Mouse (Mus musculus) kidney, postnatal 25 days (tissue): ENCODE measurements around the gene Mfge8.

ENCODE experiments used
- DNase-seq, 2 experiments: peaks; one replicate each; pipeline ENCODE4 v3.0.0; 2021; ENCODE audit warnings: mixed read lengths in 2 of 2

The Mfge8 gene

DNA sequence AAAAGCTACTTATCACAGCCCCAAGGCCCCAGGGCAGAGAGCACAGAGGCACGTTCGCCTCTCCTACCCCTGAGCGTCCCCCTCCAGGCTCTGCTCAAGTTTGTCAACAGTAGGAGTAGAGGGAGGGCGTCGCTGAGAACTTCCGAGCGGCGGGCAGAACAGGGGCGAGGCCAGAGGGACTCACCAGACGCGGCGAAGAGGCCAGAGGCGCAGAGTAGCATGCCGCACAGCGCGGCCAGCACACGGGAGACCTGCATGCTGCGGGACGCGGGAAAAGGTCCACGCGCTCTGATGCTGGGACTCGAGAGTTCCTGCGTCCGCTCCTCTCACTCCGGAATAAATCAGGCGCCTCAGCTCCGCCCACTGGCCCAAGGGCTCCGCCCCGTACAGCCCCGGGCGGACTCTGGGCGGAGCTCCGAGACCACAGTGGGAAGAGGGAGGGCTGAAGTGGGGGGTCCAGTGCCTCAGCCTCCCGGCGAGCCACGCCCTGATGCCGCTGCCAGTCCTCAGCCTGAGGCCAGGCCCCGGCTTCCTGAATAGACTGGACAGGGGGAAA lies at the start of gene Mfge8:
TSS of gene Mfge8 (minus strand) at position 350 of the 556 bp plus-strand sequence.
- DNase-seq, result peak; percentile 92 to 94

GRCm38 (mm10) chr7:79194560-79195413 lies 45.9 kb upstream of the Mfge8 start:
- peak in 1 of 2 experiments; percentile 41 for DNase-seq

GRCm38 (mm10) chr7:79193936-79194335 lies 45.1 kb upstream of the Mfge8 start:
- DNase-seq, result peak in 1 of 2 experiments; percentile 9

GRCm38 (mm10) chr7:79191501-79191900 lies 42.6 kb upstream of the Mfge8 start:
- peak in 1 of 2 experiments; percentile 1 for DNase-seq

- peak; percentile 4 to 23 for DNase-seq
Observed at GRCm38 (mm10) chr7:79190592-79190991, 41.7 kb upstream of the Mfge8 start.

GRCm38 (mm10) chr7:79189211-79189610 lies 40.4 kb upstream of the Mfge8 start:
- DNase-seq, result peak in 1 of 2 experiments; percentile 1

- peak in 1 of 2 experiments; percentile 6 for DNase-seq
Observed at GRCm38 (mm10) chr7:79187591-79187990, 38.7 kb upstream of the Mfge8 start.

- no peak for DNase-seq
Observed at GRCm38 (mm10) chr7:79183417-79183816, 34.6 kb upstream of the Mfge8 start.

- no peak for DNase-seq
Observed at GRCm38 (mm10) chr7:79173800-79174199, 24.9 kb upstream of the Mfge8 start.

DNA sequence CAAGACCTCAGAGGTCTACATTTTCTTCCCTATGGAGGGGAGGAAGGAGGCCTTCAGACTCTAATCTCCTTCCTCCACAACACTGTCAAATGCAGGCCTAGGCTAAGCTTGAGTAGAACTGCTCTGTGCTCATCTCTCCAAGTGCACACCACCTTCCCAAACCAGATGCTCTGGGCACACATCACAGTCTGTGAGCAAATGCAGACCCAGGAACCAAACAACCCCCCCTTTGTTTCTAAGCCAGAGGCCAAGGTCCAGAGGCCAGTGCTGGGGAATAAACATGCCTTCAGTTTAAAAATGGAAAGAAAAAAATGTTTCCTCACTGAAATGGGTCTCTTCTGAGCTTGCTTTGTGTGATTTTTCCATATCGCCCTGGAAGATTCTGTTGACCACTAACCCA lies 22.9 kb upstream of the Mfge8 start:
- peak in 1 of 2 experiments; percentile 6 for DNase-seq

DNA sequence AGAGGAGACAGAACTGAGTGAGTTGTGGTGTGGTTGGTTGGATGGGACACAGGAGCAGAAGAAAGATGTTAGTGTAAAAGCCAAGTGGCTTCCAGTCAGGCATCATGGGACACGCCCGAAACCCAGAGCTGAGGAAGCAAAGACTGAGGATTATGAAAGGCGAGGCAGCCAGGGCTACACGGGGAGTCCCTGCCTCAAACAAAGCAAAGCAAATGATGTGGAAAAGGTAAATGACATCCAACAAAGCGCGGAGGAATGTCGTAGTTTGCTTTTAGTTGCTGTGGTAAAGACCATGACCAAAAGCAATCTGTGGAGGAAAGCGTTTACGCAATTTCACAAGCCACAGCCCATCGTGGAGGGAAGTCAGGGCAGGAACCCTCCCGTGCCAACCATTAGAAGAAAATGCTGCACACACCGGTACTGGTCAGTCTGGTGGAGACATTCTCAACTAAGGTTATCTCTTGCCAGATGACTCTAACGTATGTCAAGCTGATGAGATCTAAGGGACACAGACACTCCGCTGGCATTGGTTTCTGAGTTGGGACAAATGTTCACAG lies 18.2 kb upstream of the Mfge8 start:
- DNase-seq, result no peak

- DNase-seq, result no peak
Observed at GRCm38 (mm10) chr7:79159406-79159805, 10.5 kb upstream of the Mfge8 start.

GRCm38 (mm10) chr7:79149522-79149921 lies 662 bp upstream of the Mfge8 start:
- peak in 1 of 2 experiments; percentile 45 for DNase-seq

GRCm38 (mm10) chr7:79147931-79148653 lies 768 bp downstream of the Mfge8 start:
- DNase-seq, result peak in 1 of 2 experiments; percentile 46

- DNase-seq, result peak; percentile 30 to 72
Observed at GRCm38 (mm10) chr7:79147011-79147837, 1.6 kb downstream of the Mfge8 start.

- DNase-seq, result peak; percentile 71 to 85
Observed at GRCm38 (mm10) chr7:79140897-79141296, 8.0 kb downstream of the Mfge8 start.

DNA sequence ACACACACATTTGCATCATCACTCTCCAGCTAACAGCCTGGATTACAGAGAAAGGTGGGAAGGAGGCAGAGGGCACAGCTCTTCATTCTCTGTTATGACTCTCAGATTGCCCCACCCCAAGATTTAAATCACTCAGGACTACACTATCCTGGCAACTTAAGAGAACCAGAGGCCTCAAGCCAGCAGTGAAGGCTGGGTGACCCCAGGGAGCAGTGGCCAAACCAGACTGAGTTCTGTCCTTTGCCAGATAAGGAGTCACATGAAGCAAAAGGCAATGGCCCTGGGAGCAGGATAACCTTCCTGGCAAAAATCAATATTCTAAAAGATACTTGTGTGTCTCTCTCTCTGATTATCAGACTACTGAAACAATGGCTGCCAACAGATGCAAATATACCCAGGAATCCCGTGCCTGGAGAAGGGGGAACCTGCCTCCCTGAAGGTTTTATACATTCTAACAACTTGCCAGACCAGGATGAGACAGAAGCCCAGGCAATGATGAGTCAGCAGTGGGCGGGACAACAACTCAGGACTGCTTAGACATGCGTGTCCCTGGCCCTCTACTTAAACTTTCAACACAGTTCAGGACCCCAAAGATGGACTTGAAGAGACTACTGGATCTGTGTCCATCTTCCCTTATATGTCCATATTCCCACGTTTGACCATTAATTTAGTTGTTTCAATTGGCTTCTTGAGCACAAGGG lies 8.8 kb downstream of the Mfge8 start:
- peak in 1 of 2 experiments; percentile 19 for DNase-seq

GRCm38 (mm10) chr7:79139328-79139824 lies 9.5 kb downstream of the Mfge8 start:
- DNase-seq, result peak in 1 of 2 experiments; percentile 18

GRCm38 (mm10) chr7:79133391-79133790 lies 15.5 kb downstream of the Mfge8 start:
- no peak for DNase-seq

GRCm38 (mm10) chr7:79130843-79131444 lies 17.9 kb downstream of the Mfge8 start, which contains the start of gene Hapln3:
Hapln3 (minus strand) TSS chr7:79131018.
- DNase-seq, result peak; percentile 31 to 56

DNA sequence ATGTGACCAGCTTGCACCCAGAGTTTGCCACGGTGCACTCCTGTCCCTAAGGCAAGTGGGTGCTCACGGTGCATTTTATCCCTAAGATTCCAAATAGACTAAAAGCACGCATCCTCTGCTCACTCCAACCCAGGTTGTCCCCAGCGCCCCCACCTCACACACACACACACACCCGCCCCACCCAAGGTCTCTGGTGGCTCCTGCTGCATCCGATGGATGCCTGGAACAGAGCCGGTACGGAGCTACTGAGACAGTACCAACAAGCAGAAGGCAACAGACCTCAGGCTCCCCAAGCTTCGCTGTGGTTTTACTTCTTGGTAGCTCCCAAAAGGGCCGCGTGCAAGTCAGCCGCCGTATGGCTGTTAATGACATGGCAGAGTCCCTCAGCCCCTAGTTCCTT lies 18.5 kb downstream of the Mfge8 start:
- no peak for DNase-seq
